Mouse (Mus musculus): ENCODE data around the gene Snapc3.
"Not testable (repeated sequence)": the region's sequence is repeated elsewhere in the genome, so short reads cannot be mapped to it uniquely, and the experiment has no call there.

Gene Snapc3

DNA sequence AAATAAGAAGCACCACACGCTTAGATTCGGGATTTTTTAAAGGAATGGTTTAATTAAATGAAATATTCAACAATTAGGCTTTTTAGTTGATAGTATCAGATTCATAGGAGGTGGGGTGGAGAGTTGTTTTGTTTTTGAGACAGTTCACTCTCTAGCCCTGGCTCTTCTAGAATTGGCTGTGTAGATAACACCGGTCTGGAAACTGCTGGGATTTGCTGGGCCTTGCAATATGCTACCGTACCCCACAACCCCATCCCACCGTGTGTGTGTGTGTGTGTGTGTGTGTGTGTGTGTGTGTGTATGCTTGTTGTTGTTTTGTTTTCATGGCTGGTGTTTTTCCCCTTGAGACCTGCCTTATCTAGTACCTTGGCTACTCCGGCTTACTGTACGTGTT lies 83.5 kb downstream of the Snapc3 start:
- no peak for DNase-seq

DNA sequence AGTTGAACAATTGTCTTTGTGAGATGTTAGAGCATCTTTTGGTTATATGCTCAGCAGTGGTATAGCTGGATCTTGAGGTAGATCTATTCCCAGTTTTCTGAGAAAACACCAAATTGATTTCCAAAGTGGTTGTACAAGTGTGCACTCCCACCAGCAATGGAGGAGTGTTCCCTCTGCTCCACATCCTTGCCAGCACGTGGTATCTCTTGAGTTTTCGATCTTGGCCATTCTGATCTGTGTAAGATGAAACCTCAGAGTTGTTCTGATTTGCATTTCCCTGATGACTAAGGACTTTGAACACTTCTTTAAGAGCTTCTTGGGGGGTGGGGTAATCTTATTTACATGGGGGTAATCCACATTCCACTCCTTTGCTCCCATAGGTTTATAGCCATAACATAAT lies 92.1 kb downstream of the Snapc3 start:
- no peak for DNase-seq

DNA sequence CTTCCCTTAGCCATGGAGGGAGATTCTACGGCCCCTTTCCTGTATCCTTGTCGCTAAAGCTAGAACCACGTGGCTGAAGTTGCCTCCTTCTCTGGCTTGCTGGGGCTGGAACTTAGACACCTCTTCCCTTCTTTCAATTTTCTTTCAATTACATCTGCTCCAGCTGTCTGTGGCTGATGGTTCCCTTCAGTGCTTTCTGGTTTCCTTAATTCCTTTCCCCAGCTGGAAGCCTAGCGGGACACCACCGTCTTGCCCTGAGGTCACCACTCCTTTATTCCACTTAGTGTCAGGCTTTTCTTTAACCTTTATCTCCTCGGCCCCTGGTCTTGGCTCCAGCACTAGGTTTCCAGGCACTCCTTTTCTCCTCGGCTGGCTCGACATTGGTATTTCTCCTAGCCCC lies 93.6 kb downstream of the Snapc3 start:
- DNase-seq, result no peak

DNA sequence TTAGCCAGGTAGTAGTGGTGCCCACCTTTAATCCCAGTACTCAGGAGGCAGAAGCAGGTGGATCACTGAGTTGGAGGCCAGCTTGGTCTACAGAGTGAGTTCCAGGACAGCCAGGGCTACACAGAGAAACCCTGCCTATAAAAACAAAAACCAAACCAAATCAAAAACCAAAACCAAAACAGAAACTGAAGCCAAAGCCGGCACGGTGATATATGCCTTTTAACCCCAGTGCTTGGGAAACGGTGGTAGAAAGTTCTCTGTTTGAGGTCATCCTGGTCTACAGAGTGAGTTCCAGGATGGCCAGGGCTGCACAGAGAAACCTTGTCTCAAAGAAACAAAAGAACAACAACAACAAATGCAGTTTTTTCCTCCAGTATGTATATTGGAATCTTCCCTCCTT lies 94.7 kb downstream of the Snapc3 start:
- DNase-seq, result no peak

DNA sequence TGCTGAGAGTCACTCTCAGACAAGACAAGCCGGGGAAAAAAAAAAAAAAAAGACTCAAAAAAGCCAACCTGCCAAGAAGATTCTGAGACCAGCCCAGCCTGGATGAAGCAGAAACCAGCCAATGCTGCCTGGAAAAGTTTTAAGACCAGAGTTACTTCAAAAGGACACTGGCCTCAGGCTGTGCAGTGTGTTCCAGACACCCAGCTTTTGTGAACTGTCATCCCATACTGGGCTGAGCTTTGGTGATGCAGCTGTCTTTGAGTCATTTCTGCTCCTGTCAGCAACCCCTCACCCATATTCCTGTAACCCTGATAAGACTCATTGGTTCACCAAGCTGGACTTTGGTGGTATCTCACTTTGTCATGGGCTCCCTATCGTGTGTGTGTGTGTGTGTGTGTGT lies 95.1 kb downstream of the Snapc3 start:
- no peak for DNase-seq

DNA sequence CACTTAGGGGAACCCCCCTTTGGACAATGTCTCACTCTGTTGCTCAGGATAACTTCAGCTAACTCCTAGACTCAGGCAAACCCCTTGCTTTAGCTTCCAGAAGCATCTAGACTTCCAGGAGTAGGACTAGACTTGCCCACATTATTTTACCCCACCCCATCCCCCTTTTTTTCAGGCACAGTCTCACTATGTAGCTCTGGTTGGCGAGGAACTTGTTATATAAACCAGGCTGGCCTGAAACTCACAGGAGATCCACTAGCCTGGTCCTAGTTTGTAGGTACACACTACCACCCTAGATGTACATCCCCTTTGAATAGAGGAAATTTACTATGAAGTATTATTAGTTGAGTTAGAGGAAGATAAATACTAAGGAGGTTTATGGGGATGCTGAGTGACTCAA lies 96.7 kb downstream of the Snapc3 start:
- no peak for DNase-seq

GRCm38 (mm10) chr4:83514976-83515669 lies 97.6 kb downstream of the Snapc3 start:
- DNase-seq, result no peak

- DNase-seq, result not testable (repeated sequence)
Observed at GRCm38 (mm10) chr4:83516144-83516543, 98.6 kb downstream of the Snapc3 start.

Measured in kidney, postnatal 14 days (tissue).